Mouse (Mus musculus): Measurements from ENCODE around the gene Snx9. TPM values are rescaled to one million over a fixed set of nuclear protein-coding genes. Genes with fewer than 3 reads are reported as not detected.

Snx9 gene
- polyA plus RNA-seq, 1 experiment, result 35.2 TPM

DNA sequence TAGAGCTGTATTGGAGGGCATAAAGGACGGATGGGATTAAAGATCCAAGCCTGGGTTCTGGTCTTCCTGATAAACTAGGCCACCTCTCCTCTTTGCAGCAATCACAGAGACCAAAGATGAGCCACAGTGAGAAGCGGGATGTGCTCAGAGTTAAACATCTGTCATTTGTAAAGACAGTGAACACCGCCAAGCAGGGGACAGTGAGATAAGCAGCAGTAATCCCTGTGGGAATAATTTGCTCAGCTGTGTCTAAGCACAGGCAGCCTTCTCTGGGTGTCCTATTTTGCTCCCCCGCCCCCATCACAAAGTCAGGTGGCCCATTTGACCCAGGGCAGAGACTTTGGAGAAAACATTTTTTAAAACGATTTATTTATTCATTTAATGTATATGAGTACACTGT is 125.6 kb downstream of the Snx9 start:
- H3K36me3 ChIP-seq (replicated peaks; ENCODE audit: low read length), result no peaks in the 10 kb centered on the region
- H3K9me3 ChIP-seq, result peaks cover 6% of the 10 kb centered on the region; the same call in 1 of the 2 replicates
- no peak overlapping the region for H3K4me3 ChIP-seq (replicated peaks)
- H3K27me3 ChIP-seq (replicated peaks), result peaks cover 18% of the 10 kb centered on the region
- no peak for TF ChIP-seq GATA1 (IDR thresholded peaks at IDR 0.05; ENCODE audit: borderline replicate concordance, low read length)
- TF ChIP-seq FLI1 (IDR thresholded peaks at IDR 0.05; ENCODE audit: low read length), result no peak
- H3K4me1 ChIP-seq, result peaks cover 23% of the 10 kb centered on the region

DNA sequence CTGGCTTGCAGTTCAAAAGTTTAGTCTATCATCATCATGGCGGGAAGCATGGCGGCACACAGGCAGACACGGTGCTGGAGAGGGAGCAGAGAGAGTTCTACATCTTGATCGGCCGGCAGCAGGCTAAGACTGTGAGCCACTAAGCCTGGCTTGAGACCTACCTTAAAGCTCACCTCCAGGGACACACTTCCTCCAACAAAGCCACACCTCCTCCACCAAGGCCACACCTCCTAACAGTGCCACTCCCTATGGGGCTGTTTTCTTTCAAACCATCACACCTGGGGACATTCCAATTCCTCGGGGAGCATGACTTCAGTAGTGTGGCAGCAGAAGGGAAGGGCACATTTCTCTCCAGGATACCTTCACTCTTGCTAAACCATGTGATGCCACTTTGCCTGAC is 127.4 kb downstream of the Snx9 start:
- H3K9me3 ChIP-seq, result peaks cover 4% of the 10 kb centered on the region; the same call in 1 of the 2 replicates
- no peaks in the 10 kb centered on the region for H3K36me3 ChIP-seq (replicated peaks; ENCODE audit: low read length)
- H3K4me1 ChIP-seq, result peaks cover 26% of the 10 kb centered on the region
- peaks cover 12% of the 10 kb centered on the region for H3K27me3 ChIP-seq (replicated peaks)
- TF ChIP-seq FLI1 (IDR thresholded peaks at IDR 0.05; ENCODE audit: low read length), result no peak
- TF ChIP-seq GATA1 (IDR thresholded peaks at IDR 0.05; ENCODE audit: borderline replicate concordance, low read length), result no peak
- no peak overlapping the region for H3K4me3 ChIP-seq (replicated peaks)

DNA sequence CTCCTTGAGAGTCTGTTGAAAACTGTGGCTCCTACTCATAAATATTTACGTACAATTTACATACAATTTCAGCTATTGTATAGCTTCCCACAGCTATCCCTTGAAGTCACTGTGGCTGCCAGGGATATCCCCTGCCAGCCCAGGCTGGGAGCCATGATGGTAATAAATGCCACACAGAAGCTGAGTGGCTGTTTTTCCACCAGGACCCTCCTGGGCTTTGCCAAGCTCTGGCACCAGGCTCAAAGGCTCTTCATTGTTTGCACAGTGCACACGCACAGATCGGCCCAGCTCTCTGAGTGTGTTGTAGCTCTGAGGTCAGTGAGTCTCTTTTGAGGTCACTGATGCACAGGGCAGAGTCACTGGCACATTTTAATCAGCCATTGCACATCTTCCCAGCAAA is 128.1 kb downstream of the Snx9 start:
- no peak overlapping the region for H3K4me3 ChIP-seq (replicated peaks)
- TF ChIP-seq FLI1 (IDR thresholded peaks at IDR 0.05; ENCODE audit: low read length), result no peak
- no peak for TF ChIP-seq GATA1 (IDR thresholded peaks at IDR 0.05; ENCODE audit: borderline replicate concordance, low read length)

DNA sequence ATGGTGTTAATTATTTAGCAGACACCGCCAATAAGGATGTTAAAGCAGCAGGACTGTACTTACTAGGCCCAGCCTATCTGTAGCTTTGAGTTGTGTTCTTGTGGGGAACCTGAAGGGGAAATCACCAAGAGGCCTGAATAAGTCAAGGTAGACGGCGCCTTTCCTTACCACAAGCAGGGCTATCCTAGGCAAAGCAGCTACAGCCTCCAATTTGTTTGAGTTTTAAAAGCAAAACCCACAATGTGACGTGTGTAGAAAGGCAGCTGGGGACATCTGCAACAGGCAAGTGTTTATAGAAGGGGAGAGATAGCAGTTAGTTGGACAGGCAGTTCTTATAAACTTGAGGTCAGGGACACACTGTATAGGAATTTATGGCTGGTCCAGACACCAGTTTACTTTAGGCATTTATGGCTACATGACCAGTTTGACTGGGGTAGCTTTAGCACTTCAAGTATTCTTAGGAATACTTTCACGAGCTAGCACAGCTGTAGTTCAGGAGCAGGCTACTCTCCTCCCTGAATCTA is 129.2 kb downstream of the Snx9 start:
- Histone ChIP-seq H3K9me3 (peaks cover 4% of the 10 kb centered on the region; the same call in 1 of the 2 replicates), H3K27me3 (replicated peaks) (peaks cover 11% of the 10 kb centered on the region), H3K4me1 (peaks cover 34% of the 10 kb centered on the region), H3K4me3 (replicated peaks) (no peak overlapping the region), H3K36me3 (replicated peaks; ENCODE audit: low read length) (no peaks in the 10 kb centered on the region)
- TF ChIP-seq FLI1 (IDR thresholded peaks at IDR 0.05; ENCODE audit: low read length) (no peak), GATA1 (IDR thresholded peaks at IDR 0.05; ENCODE audit: borderline replicate concordance, low read length) (no peak)

More for the DNA sequence above, 128.1 kb downstream of the Snx9 start:
- peaks cover 12% of the 10 kb centered on the region for H3K27me3 ChIP-seq (replicated peaks)
- no peaks in the 10 kb centered on the region for H3K36me3 ChIP-seq (replicated peaks; ENCODE audit: low read length)
- H3K9me3 ChIP-seq, result peaks cover 4% of the 10 kb centered on the region; the same call in 1 of the 2 replicates
- H3K4me1 ChIP-seq, result peaks cover 29% of the 10 kb centered on the region

DNA sequence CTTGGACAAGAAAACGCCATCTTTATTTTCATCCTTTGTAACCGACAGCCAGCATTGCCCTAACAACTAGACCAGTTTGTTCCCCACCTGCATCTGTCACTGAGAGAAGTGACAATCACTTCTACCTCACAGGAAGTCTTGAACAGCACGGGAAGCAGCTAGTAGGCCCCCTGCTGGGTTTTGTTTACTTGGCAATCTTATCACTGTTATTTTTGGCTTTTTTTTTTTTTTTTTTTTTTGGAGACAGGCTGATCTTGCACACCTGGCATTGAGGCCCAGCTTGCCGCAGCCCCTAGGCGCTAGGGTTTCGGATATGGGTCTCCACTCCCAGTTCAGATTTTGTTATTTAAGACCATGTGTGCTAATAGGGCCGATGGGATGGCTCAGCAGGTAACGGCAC is 132.4 kb downstream of the Snx9 start:
- Histone ChIP-seq H3K9me3 (no peaks in the 10 kb centered on the region), H3K27me3 (replicated peaks) (peaks cover 26% of the 10 kb centered on the region), H3K4me1 (peaks cover 59% of the 10 kb centered on the region), H3K36me3 (replicated peaks; ENCODE audit: low read length) (peaks cover 3% of the 10 kb centered on the region), H3K4me3 (replicated peaks) (no peak overlapping the region)
- TF ChIP-seq FLI1 (IDR thresholded peaks at IDR 0.05; ENCODE audit: low read length) (no peak), GATA1 (IDR thresholded peaks at IDR 0.05; ENCODE audit: borderline replicate concordance, low read length) (no peak)

DNA sequence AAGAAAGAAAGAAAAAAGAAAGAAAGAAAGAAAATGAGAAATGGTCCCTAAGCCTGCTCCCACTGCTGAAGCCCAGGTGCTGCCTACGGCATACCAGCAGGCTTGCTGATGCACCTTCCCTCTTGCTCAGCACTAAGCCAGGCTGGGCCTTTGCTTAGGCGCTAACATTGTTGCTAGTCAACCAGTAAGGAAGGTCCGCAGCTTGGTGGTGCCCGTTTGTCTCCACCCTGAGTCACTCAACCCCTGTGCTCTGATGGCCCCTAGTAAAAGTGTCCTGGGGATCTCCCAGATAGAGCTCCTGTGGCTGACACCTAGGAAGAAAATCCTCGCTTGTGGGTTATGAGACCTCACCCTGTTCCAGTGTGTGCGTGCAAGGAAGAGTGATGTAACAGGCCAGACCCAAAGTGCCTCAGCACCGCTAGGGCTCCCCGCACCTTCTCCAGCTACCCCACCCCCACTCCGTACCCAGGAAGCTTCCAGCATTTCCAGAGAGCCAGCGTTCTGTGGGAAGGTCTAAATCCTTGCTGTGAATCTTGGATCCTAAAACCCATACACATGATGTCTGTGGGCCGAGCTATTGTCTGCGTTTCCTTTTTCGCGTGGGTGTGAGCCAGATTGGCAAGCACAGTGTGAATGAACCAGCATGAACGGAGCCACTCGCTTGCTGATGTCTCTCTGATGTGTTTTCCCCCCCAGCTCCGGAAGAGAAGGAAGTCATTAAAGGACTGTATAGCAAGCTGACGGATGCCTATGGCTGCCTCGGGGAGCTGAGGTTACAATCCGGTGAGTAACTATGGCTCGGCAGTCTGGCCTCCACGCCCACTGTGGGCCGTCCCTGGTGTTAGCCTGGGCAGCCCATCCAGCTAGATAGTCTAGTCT is 134.2 kb downstream of the Snx9 start:
- H3K4me3 ChIP-seq (replicated peaks), result peak overlapping the region; percentile 90
- peaks cover 64% of the 10 kb centered on the region for H3K4me1 ChIP-seq
- peaks cover 36% of the 10 kb centered on the region for H3K27me3 ChIP-seq (replicated peaks)
- peaks cover 9% of the 10 kb centered on the region for H3K36me3 ChIP-seq (replicated peaks; ENCODE audit: low read length)
- no peaks in the 10 kb centered on the region for H3K9me3 ChIP-seq
- TF ChIP-seq FLI1 (IDR thresholded peaks at IDR 0.05; ENCODE audit: low read length) (no peak), GATA1 (IDR thresholded peaks at IDR 0.05; ENCODE audit: borderline replicate concordance, low read length) (no peak)

DNA sequence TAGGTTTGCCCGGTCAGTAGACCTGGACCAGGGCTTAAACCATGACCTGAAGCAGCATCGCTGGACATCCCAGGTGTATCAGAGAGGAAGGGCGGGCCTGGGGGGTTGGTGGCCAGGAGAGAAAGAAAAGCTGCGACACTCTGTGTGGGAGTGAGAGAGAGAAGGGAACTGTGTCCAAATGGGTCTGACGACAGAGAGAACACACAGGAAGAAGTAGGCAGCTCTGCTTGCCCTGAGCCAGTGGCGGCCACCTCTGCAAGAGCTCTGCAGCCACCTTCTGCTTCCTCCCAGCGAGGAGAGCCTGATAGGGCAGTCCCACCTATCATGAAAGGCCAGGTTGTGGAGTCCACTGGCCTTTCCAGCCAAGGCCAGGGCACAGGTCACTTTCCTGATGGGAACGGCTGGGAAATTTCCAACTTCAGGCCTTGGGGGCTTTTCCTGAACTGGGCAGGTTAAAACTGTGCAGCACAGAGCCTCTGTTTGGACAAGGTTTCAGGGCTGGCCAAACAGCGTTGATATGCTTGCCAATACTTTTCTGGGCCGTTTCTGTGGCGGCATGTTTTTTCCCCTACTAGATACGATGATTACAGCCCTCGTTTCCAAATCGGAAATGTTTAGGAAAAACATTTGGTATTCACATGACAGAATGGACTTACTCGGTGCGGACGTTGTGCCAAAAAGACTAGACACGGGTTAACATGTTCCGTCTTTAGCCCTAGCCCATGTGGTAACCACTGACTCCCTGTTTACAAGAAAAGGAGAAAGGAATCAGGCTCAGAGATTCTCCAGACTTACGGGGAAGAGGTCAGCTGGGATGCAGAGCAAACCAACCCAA is 135.3 kb downstream of the Snx9 start:
- H3K27me3 ChIP-seq (replicated peaks), result peaks cover 36% of the 10 kb centered on the region
- H3K4me1 ChIP-seq, result peaks cover 70% of the 10 kb centered on the region
- peaks cover 9% of the 10 kb centered on the region for H3K36me3 ChIP-seq (replicated peaks; ENCODE audit: low read length)
- H3K9me3 ChIP-seq, result no peaks in the 10 kb centered on the region
- peak overlapping the region; percentile 90 for H3K4me3 ChIP-seq (replicated peaks)
- TF ChIP-seq GATA1 (IDR thresholded peaks at IDR 0.05; ENCODE audit: borderline replicate concordance, low read length), result no peak
- TF ChIP-seq FLI1 (IDR thresholded peaks at IDR 0.05; ENCODE audit: low read length), result no peak

DNA sequence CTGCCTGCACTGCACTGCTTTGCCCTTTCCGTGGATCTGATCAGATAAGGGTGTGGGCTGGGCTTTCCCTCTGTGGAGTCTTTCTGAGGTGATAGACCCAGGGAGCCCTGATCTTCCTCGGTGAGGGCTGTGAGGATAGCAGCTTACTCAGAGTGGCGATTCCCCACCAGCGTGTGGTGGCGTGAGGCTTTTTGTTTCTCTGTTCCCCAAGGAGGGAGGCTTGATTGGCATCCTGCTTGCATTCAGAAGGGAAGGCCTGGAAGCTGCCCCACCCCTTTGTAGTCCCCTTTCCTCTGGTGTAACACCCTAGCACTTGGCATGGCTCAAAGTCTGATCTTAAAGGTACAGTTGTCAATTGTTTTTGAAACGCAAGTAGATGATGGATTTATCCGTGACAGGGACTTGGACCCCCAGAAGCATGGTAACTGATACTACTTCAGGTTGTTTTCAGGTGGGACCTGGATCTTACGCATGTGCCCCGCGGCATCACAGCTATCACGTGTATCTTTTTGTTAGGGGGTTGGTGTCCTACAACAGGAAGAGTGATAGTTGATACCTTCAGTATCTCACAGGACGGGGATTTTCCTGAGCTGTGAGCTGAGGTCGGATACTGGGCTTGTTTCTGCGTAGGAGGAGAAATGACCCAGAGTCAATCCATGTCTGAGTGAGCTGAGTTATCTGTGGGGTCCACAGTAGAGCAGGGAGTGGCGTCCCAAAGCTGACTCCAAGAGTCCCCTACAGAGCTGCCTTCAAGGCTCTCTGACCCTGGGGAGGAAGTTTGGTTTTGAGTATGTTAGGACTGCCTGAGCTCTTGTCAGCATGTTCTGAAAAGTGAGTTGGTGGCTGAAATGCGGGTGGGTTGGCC is 136.2 kb downstream of the Snx9 start:
- no peaks in the 10 kb centered on the region for H3K9me3 ChIP-seq
- H3K36me3 ChIP-seq (replicated peaks; ENCODE audit: low read length), result peaks cover 9% of the 10 kb centered on the region
- H3K4me3 ChIP-seq (replicated peaks), result peak overlapping the region; percentile 31
- peaks cover 78% of the 10 kb centered on the region for H3K4me1 ChIP-seq
- peaks cover 36% of the 10 kb centered on the region for H3K27me3 ChIP-seq (replicated peaks)
- no peak for TF ChIP-seq GATA1 (IDR thresholded peaks at IDR 0.05; ENCODE audit: borderline replicate concordance, low read length)
- no peak for TF ChIP-seq FLI1 (IDR thresholded peaks at IDR 0.05; ENCODE audit: low read length)
